Mouse (Mus musculus): ENCODE measurements around the gene Kcnq1. TPM values are rescaled to one million over a fixed set of nuclear protein-coding genes. Genes with fewer than 3 reads are reported as not detected.

Gene Kcnq1
- polyA plus RNA-seq, 1 experiment: not detected

- H3K36me3 ChIP-seq (replicated peaks; ENCODE audit: low read length): peaks cover 70% of the 10 kb centered on the region
Observed at GRCm38 (mm10) chr7:143273747-143274146, 167.6 kb downstream of the Kcnq1 start.

GRCm38 (mm10) chr7:143275030-143275429, 168.9 kb downstream of the Kcnq1 start:
- no peak for TF ChIP-seq FLI1 (IDR thresholded peaks at IDR 0.05; ENCODE audit: low read length)
- TF ChIP-seq GATA1 (IDR thresholded peaks at IDR 0.05; ENCODE audit: borderline replicate concordance, low read length): no peak
- Histone ChIP-seq H3K9me3 (no peaks in the 10 kb centered on the region), H3K36me3 (replicated peaks; ENCODE audit: low read length) (peaks cover 74% of the 10 kb centered on the region)

More at GRCm38 (mm10) chr7:143273747-143274146, 167.6 kb downstream of the Kcnq1 start:
- Histone ChIP-seq H3K4me3 (replicated peaks) (no peak overlapping the region), H3K4me1 (peaks cover 16% of the 10 kb centered on the region), H3K27me3 (replicated peaks) (no peaks in the 10 kb centered on the region), H3K9me3 (no peaks in the 10 kb centered on the region)
- TF ChIP-seq GATA1 (IDR thresholded peaks at IDR 0.05; ENCODE audit: borderline replicate concordance, low read length) (no peak), FLI1 (IDR thresholded peaks at IDR 0.05; ENCODE audit: low read length) (no peak)

GRCm38 (mm10) chr7:143283625-143284024, 177.5 kb downstream of the Kcnq1 start:
- Histone ChIP-seq H3K36me3 (replicated peaks; ENCODE audit: low read length) (peaks cover 40% of the 10 kb centered on the region), H3K9me3 (no peaks in the 10 kb centered on the region), H3K4me1 (peaks cover 70% of the 10 kb centered on the region), H3K27me3 (replicated peaks) (no peaks in the 10 kb centered on the region), H3K4me3 (replicated peaks) (no peak overlapping the region)
- no peak for TF ChIP-seq FLI1 (IDR thresholded peaks at IDR 0.05; ENCODE audit: low read length)

More at GRCm38 (mm10) chr7:143275030-143275429, 168.9 kb downstream of the Kcnq1 start:
- no peak overlapping the region for H3K4me3 ChIP-seq (replicated peaks)
- no peaks in the 10 kb centered on the region for H3K27me3 ChIP-seq (replicated peaks)
- H3K4me1 ChIP-seq: peaks cover 8% of the 10 kb centered on the region; the same call in 1 of the 2 replicates

- Histone ChIP-seq H3K4me3 (replicated peaks) (no peak overlapping the region), H3K27me3 (replicated peaks) (no peaks in the 10 kb centered on the region), H3K9me3 (no peaks in the 10 kb centered on the region), H3K4me1 (peaks cover 83% of the 10 kb centered on the region), H3K36me3 (replicated peaks; ENCODE audit: low read length) (peaks cover 30% of the 10 kb centered on the region)
- TF ChIP-seq FLI1 (IDR thresholded peaks at IDR 0.05; ENCODE audit: low read length) (no peak), GATA1 (IDR thresholded peaks at IDR 0.05; ENCODE audit: borderline replicate concordance, low read length) (no peak)
Observed at GRCm38 (mm10) chr7:143284866-143285265, 178.7 kb downstream of the Kcnq1 start.

- no peaks in the 10 kb centered on the region for H3K27me3 ChIP-seq (replicated peaks)
Observed at GRCm38 (mm10) chr7:143285440-143285839, 179.3 kb downstream of the Kcnq1 start.

GRCm38 (mm10) chr7:143286532-143287290, 180.5 kb downstream of the Kcnq1 start:
- peaks cover 24% of the 10 kb centered on the region for H3K36me3 ChIP-seq (replicated peaks; ENCODE audit: low read length)
- H3K4me1 ChIP-seq: peaks cover 100% of the 10 kb centered on the region
- TF ChIP-seq GATA1 (IDR thresholded peaks at IDR 0.05; ENCODE audit: borderline replicate concordance, low read length) (no peak), FLI1 (IDR thresholded peaks at IDR 0.05; ENCODE audit: low read length) (no peak)
- no peaks in the 10 kb centered on the region for H3K9me3 ChIP-seq
- peaks cover 6% of the 10 kb centered on the region for H3K27me3 ChIP-seq (replicated peaks)
- H3K4me3 ChIP-seq (replicated peaks): no peak overlapping the region

More at GRCm38 (mm10) chr7:143285440-143285839, 179.3 kb downstream of the Kcnq1 start:
- Histone ChIP-seq H3K36me3 (replicated peaks; ENCODE audit: low read length) (peaks cover 24% of the 10 kb centered on the region), H3K9me3 (no peaks in the 10 kb centered on the region), H3K4me3 (replicated peaks) (peak overlapping the region; percentile 24), H3K4me1 (peaks cover 89% of the 10 kb centered on the region)
- no peak for TF ChIP-seq FLI1 (IDR thresholded peaks at IDR 0.05; ENCODE audit: low read length)
- no peak for TF ChIP-seq GATA1 (IDR thresholded peaks at IDR 0.05; ENCODE audit: borderline replicate concordance, low read length)

GRCm38 (mm10) chr7:143288135-143288534, 182.0 kb downstream of the Kcnq1 start:
- H3K4me1 ChIP-seq: peaks cover 86% of the 10 kb centered on the region

GRCm38 (mm10) chr7:143289082-143289849, 183.1 kb downstream of the Kcnq1 start:
- Histone ChIP-seq H3K36me3 (replicated peaks; ENCODE audit: low read length) (peaks cover 15% of the 10 kb centered on the region), H3K4me1 (peaks cover 75% of the 10 kb centered on the region), H3K9me3 (no peaks in the 10 kb centered on the region), H3K27me3 (replicated peaks) (peaks cover 6% of the 10 kb centered on the region), H3K4me3 (replicated peaks) (no peak overlapping the region)
- TF ChIP-seq FLI1 (IDR thresholded peaks at IDR 0.05; ENCODE audit: low read length) (no peak), GATA1 (IDR thresholded peaks at IDR 0.05; ENCODE audit: borderline replicate concordance, low read length) (no peak)

More at GRCm38 (mm10) chr7:143288135-143288534, 182.0 kb downstream of the Kcnq1 start:
- Histone ChIP-seq H3K27me3 (replicated peaks) (peaks cover 6% of the 10 kb centered on the region), H3K36me3 (replicated peaks; ENCODE audit: low read length) (peaks cover 15% of the 10 kb centered on the region), H3K4me3 (replicated peaks) (no peak overlapping the region), H3K9me3 (no peaks in the 10 kb centered on the region)
- TF ChIP-seq FLI1 (IDR thresholded peaks at IDR 0.05; ENCODE audit: low read length): no peak

GRCm38 (mm10) chr7:143294690-143295355, 188.7 kb downstream of the Kcnq1 start:
- TF ChIP-seq FLI1 (IDR thresholded peaks at IDR 0.05; ENCODE audit: low read length) (no peak), GATA1 (IDR thresholded peaks at IDR 0.05; ENCODE audit: borderline replicate concordance, low read length) (no peak)
- Histone ChIP-seq H3K9me3 (peaks cover 13% of the 10 kb centered on the region; the same call in 1 of the 2 replicates), H3K36me3 (replicated peaks; ENCODE audit: low read length) (peaks cover 5% of the 10 kb centered on the region), H3K27me3 (replicated peaks) (peaks cover 11% of the 10 kb centered on the region), H3K4me3 (replicated peaks) (peak overlapping the region; percentile 96), H3K4me1 (peaks cover 24% of the 10 kb centered on the region)
